Mouse (Mus musculus): ENCODE data around the gene Abhd17b. TPM values are rescaled to one million over a fixed set of nuclear protein-coding genes. Genes with fewer than 3 reads are reported as not detected.
"Not testable (repeated sequence)": the region's sequence is repeated elsewhere in the genome, so short reads cannot be mapped to it uniquely, and the experiment has no call there.

Abhd17b gene
- polyA plus RNA-seq, 1 experiment from 2014 or later, result 42.3 TPM

DNA sequence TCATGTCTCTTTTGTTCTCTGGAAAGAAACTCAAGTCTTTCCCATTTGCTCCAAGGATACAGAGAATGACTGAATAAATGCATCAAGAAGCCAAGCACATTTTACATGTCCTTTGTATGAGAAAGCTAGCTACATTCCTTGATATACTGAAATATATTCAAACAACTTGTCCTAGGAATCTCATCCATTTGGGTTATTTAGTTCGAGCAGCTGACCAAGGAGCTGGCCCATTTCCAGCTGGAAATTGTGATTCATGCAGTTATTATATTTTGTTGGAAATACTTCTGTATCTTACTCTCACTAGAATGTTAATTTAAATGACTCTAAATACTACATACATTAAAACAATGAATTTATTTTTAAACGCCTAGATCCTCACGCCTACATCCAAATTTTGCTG lies 63.5 kb downstream of the Abhd17b start:
- Histone ChIP-seq H3K4me2 (no peak overlapping the region), H3K27ac (replicated peaks) (no peak overlapping the region), H3K4me1 (peaks cover 17% of the 10 kb centered on the region), H3K4me3 (replicated peaks) (no peak overlapping the region), H3K36me3 (no peaks in the 10 kb centered on the region), H3K27me3 (replicated peaks) (no peaks in the 10 kb centered on the region), H3K9me3 (replicated peaks) (no peaks in the 10 kb centered on the region), H3K9ac (replicated peaks) (no peak overlapping the region)
- whole genome bisulfite sequencing, result 85% methylated on average over 3 of the region's 3 CpGs
- ATAC-seq (ENCODE audit: low FRiP score), result no peak

DNA sequence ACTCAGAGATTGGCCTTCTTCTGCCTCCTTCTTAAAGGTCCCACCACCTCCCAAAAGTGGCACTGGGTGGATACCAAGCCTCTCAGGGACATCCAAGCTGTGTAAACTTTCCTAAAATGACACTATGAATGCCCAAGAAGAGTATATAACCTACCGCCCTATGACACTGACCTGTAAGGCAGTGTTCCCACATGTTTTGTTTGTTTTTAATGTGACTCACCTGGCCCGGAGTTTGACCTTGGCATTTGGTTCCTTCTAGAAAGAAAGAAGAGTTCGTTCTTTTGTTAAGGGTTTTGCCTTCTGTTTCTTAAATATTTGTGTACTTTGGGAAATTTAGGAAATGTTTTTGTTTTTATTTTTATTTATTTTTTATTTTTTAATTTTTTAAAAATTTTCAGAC lies 66.2 kb downstream of the Abhd17b start:
- no peaks in the 10 kb centered on the region for H3K9me3 ChIP-seq (replicated peaks)
- H3K36me3 ChIP-seq, result no peaks in the 10 kb centered on the region
- no peak overlapping the region for H3K4me2 ChIP-seq
- H3K4me1 ChIP-seq, result peaks cover 12% of the 10 kb centered on the region
- no peak overlapping the region for H3K9ac ChIP-seq (replicated peaks)
- no peak overlapping the region for H3K4me3 ChIP-seq (replicated peaks)
- no peak overlapping the region for H3K27ac ChIP-seq (replicated peaks)
- WGBS, result 95% methylated on average over 3 of the region's 3 CpGs
- H3K27me3 ChIP-seq (replicated peaks), result no peaks in the 10 kb centered on the region
- ATAC-seq (ENCODE audit: low FRiP score), result no peak

DNA sequence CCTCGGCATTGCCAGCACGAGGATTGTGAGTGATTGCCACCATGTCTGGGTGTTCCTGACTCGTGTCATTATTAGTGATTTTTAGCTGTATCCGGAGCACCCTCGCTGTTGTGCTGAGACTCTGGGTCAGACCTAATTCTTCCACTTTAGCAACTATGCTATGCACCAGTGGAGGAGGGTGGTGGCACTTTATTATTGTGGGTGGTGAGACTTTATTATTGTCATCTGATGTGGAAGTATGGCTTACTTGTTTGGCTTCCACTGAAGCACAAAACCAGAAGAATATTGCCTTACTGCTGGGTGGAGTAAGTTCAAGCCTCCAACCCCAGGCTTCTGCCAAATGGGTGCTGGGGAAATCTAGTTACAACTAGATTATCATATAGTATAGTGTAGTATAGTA lies 68.0 kb downstream of the Abhd17b start:
- H3K9me3 ChIP-seq (replicated peaks), result no peaks in the 10 kb centered on the region
- ATAC-seq (ENCODE audit: low FRiP score), result no peak
- no peaks in the 10 kb centered on the region for H3K36me3 ChIP-seq
- no peak overlapping the region for H3K4me3 ChIP-seq (replicated peaks)
- no peak overlapping the region for H3K4me2 ChIP-seq
- H3K9ac ChIP-seq (replicated peaks), result no peak overlapping the region
- no peaks in the 10 kb centered on the region for H3K4me1 ChIP-seq
- 91% methylated on average over 5 of the region's 5 CpGs for WGBS
- H3K27me3 ChIP-seq (replicated peaks), result no peaks in the 10 kb centered on the region
- no peak overlapping the region for H3K27ac ChIP-seq (replicated peaks)

DNA sequence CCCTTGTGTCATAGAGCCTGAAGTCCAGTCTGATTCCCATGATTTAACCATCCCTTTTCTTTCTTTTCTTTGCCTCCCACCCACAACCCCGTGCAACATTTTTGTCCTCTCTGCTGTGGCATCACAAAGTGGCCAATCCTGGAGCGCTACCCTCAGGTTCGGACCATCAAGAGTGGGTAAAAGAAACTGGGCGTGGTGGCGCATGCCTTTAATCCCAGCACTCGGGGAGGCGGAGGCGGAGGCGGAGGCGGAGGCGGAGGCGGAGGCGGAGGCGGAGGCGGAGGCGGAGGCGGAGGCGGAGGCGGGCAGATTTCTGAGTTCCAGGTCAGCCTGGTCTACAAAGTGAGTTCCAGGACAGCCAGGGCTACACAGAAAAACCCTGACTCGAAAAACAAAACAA lies 70.3 kb downstream of the Abhd17b start:
- WGBS, result 98% methylated on average over 20 of the region's 20 CpGs
- not testable (repeated sequence) for ATAC-seq (ENCODE audit: low FRiP score)

DNA sequence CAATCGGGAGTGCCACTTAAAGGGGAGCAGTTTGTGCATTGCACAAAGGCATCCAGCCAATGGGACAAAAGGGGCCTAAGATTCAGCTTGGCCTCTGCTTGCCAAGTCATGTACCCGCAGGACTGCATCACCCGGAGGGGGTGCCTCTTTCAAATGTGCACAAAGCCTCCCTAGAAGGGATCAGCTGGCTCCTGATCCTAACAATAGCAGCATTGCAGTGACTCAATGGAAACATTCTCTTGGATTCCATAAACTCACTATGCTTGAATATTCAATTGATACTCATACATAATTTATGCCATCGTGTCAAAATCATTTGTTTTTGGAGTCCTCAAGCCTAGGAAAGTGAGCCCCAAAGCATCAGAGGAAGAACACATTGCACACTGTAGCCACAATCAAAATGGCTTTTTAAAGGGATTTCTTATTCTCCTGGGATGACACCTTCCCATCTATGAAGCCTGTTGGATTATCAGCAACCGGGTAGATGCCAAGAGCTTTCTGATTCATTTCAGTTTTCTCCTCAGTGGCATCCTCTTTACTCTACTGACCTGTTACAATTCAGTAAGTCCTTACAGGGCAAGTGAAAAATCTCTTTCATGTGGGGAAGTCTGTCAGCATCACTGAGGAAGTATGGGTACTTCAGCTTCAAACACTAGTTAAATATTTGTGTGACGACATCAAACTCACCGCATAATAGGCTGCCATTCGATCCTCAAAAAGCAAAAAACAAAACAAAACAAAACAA lies 71.1 kb downstream of the Abhd17b start:
- peak overlapping the region; percentile 46 for H3K27ac ChIP-seq (replicated peaks)
- ATAC-seq (ENCODE audit: low FRiP score), result peak; percentile 89

More for the DNA sequence above, 70.3 kb downstream of the Abhd17b start:
- H3K9ac ChIP-seq (replicated peaks); H3K4me1 ChIP-seq; H3K9me3 ChIP-seq (replicated peaks); H3K36me3 ChIP-seq; H3K27me3 ChIP-seq (replicated peaks); H3K4me3 ChIP-seq (replicated peaks); H3K4me2 ChIP-seq; H3K27ac ChIP-seq (replicated peaks): not testable (repeated sequence)

DNA sequence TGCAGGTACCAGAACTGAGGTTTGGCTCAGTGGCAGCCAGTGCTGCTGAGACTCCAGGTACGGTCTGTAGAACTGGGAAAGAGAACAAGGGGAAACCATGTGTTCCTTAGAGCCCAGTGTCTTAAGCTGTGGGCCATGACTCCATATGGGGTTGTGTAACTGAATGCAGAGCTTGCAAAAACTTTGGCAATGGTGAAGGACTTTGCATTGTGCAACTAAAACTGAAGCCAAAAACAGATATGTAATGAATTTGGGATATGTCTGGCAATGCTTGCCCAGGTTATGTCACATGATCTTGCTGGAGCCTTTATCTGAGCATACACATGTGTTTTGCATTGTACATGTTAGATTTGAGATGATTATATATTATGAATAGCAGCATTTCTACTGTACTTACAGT lies 72.2 kb downstream of the Abhd17b start:
- Histone ChIP-seq H3K27me3 (replicated peaks) (no peaks in the 10 kb centered on the region), H3K9me3 (replicated peaks) (no peaks in the 10 kb centered on the region), H3K4me2 (no peak overlapping the region), H3K36me3 (no peaks in the 10 kb centered on the region), H3K9ac (replicated peaks) (no peak overlapping the region), H3K27ac (replicated peaks) (no peak overlapping the region), H3K4me3 (replicated peaks) (no peak overlapping the region), H3K4me1 (no peaks in the 10 kb centered on the region)
- WGBS, result 89% methylated on average over 1 of the region's 1 CpGs
- no peak for ATAC-seq (ENCODE audit: low FRiP score)

More for the DNA sequence above, 71.1 kb downstream of the Abhd17b start:
- no peaks in the 10 kb centered on the region for H3K9me3 ChIP-seq (replicated peaks)
- H3K4me2 ChIP-seq, result no peak overlapping the region
- WGBS, result 43% methylated on average over 8 of the region's 8 CpGs
- H3K36me3 ChIP-seq, result no peaks in the 10 kb centered on the region
- H3K4me3 ChIP-seq (replicated peaks), result no peak overlapping the region
- H3K27me3 ChIP-seq (replicated peaks), result no peaks in the 10 kb centered on the region
- H3K9ac ChIP-seq (replicated peaks), result no peak overlapping the region
- H3K4me1 ChIP-seq, result no peaks in the 10 kb centered on the region

DNA sequence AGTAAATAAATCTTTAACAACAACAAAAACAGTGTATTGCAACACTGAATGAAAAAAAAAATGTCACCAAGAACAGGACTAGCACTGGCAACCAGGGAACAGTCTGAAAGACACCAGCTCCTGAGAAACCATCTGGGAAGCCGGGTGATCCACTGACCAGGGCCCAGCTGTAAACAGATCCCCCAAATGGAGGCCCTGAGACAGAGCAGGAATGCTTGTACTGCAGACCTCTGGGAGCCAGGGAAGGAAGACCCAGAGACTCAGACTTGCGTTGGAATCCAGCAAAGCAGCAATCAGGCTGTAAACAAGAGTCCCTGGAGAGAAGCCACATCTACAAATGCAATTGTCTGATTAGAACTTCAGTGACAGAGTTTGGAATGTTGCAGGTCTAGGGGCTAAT lies 74.1 kb downstream of the Abhd17b start:
- Histone ChIP-seq H3K9me3 (replicated peaks) (no peaks in the 10 kb centered on the region), H3K4me2 (no peak overlapping the region), H3K36me3 (no peaks in the 10 kb centered on the region), H3K4me3 (replicated peaks) (no peak overlapping the region), H3K4me1 (no peaks in the 10 kb centered on the region), H3K27me3 (replicated peaks) (no peaks in the 10 kb centered on the region), H3K27ac (replicated peaks) (no peak overlapping the region), H3K9ac (replicated peaks) (no peak overlapping the region)
- 31% methylated on average over 2 of the region's 2 CpGs for WGBS
- ATAC-seq (ENCODE audit: low FRiP score), result no peak

DNA sequence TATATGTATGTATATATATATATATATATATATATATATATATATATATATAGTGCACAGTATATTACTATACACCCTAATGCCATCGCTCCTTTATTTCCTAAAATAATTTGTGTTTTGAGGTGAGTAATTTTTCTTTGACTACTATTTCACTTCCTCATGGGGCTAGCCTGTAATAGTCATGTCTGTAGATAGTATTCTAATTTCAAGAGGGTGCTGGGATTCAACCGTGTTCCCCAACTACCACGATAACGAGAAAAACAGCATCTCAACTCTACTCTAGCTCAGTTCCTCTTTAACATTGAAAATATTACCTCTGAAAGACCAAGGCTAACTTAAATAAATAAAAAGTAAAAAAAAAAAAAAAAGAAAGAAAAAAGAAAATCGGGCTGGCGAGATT lies 75.4 kb downstream of the Abhd17b start:
- Histone ChIP-seq H3K27me3 (replicated peaks) (no peaks in the 10 kb centered on the region), H3K36me3 (no peaks in the 10 kb centered on the region), H3K9me3 (replicated peaks) (no peaks in the 10 kb centered on the region), H3K27ac (replicated peaks) (no peak overlapping the region), H3K4me2 (no peak overlapping the region), H3K9ac (replicated peaks) (no peak overlapping the region), H3K4me3 (replicated peaks) (no peak overlapping the region), H3K4me1 (no peaks in the 10 kb centered on the region)
- WGBS, result 96% methylated on average over 6 of the region's 6 CpGs
- no peak for ATAC-seq (ENCODE audit: low FRiP score)

DNA sequence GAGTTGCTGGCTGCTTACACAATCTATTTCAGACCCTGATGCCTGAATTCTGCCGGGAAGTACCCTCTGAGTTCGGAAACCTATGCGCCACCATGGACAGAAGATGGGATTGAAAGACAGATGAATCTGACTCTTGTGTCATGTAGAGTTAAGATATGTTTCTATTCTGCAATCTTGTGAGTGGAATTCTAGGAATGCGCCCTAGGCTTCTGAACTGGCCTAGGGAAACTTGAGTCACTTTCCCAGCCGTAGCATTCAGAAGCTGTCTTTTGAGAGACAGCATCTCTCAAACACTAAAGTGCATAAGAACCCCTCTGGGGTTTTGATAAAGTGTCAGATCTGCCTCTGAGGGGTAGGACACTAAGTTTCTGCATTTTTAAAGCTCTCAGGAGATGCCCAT lies 78.9 kb downstream of the Abhd17b start:
- Histone ChIP-seq H3K27ac (replicated peaks) (no peak overlapping the region), H3K9ac (replicated peaks) (no peak overlapping the region), H3K4me1 (no peaks in the 10 kb centered on the region), H3K36me3 (no peaks in the 10 kb centered on the region), H3K9me3 (replicated peaks) (no peaks in the 10 kb centered on the region), H3K4me3 (replicated peaks) (no peak overlapping the region), H3K27me3 (replicated peaks) (no peaks in the 10 kb centered on the region), H3K4me2 (no peak overlapping the region)
- ATAC-seq (ENCODE audit: low FRiP score), result no peak
- WGBS, result 93% methylated on average over 5 of the region's 5 CpGs

DNA sequence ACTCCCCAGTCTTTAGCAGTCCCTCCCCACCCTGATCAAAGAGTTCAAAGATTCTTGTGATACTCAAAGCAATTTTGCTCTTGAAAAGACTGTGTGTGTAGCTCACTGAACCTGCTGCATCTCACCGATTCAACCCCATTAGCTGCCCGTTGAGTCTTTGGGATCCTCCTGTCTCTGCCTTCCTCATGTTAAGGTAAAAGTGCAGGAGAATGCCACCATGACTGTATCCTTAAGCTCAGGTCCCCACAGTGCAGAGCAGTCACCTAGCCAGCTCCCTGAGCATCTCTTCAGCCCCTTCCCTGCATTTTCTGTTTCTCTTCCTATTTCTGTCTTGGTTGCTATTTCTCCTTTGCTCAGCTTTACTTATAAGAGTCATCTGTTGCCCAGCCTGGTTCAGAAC lies 80.2 kb downstream of the Abhd17b start:
- Histone ChIP-seq H3K4me2 (no peak overlapping the region), H3K36me3 (no peaks in the 10 kb centered on the region), H3K9ac (replicated peaks) (no peak overlapping the region), H3K27me3 (replicated peaks) (no peaks in the 10 kb centered on the region), H3K4me1 (peaks cover 4% of the 10 kb centered on the region; the same call in 1 of the 2 replicates), H3K4me3 (replicated peaks) (no peak overlapping the region), H3K27ac (replicated peaks) (no peak overlapping the region), H3K9me3 (replicated peaks) (no peaks in the 10 kb centered on the region)
- no peak for ATAC-seq (ENCODE audit: low FRiP score)
- WGBS, result 92% methylated on average over 2 of the region's 2 CpGs

DNA sequence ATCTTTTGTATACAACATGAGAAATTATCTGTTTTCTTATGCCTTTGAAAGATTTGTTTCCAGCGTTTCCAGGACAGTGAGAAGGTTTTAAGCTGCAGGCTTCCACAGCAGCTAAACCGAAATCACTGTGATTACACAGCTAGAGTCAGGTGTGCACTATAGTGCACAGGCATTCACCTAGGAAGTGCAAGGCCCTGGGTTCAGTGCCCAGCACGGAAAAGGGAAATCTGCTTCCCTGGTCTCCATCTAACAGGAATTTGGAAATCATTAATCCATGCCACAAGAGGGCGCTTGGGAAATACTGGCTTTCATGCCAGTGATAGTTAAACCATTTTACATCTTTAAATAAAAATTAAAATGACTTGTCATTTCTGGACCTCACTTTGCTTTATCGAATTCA lies 81.1 kb downstream of the Abhd17b start:
- no peak overlapping the region for H3K4me3 ChIP-seq (replicated peaks)
- 43% methylated on average over 5 of the region's 5 CpGs for WGBS

More for the DNA sequence above, 81.1 kb downstream of the Abhd17b start:
- no peak for ATAC-seq (ENCODE audit: low FRiP score)
- Histone ChIP-seq H3K4me1 (peaks cover 13% of the 10 kb centered on the region; the same call in 1 of the 2 replicates), H3K4me2 (no peak overlapping the region), H3K9ac (replicated peaks) (no peak overlapping the region), H3K36me3 (no peaks in the 10 kb centered on the region), H3K9me3 (replicated peaks) (no peaks in the 10 kb centered on the region), H3K27me3 (replicated peaks) (no peaks in the 10 kb centered on the region), H3K27ac (replicated peaks) (no peak overlapping the region)

Measured in neural tube, embryonic 15.5 days (tissue).